Mouse (Mus musculus): ENCODE data around the gene Phactr3.

The Phactr3 gene

GRCm38 (mm10) chr2:178257117-178257825 lies 138.5 kb downstream of the Phactr3 start:
- DNase-seq (ENCODE audit: low spot score in 2 of 2), result peak in 1 of 2 experiments; percentile 22

GRCm38 (mm10) chr2:178257986-178258555 lies 139.3 kb downstream of the Phactr3 start:
- DNase-seq (ENCODE audit: low spot score in 2 of 2), result no peak

- no peak for DNase-seq (ENCODE audit: low spot score in 2 of 2)
Observed at GRCm38 (mm10) chr2:178263055-178263454, 144.3 kb downstream of the Phactr3 start.

- DNase-seq (ENCODE audit: low spot score in 2 of 2), result peak; percentile 23 to 71
Observed at GRCm38 (mm10) chr2:178264389-178264788, 145.6 kb downstream of the Phactr3 start.

GRCm38 (mm10) chr2:178265454-178265853 lies 146.7 kb downstream of the Phactr3 start:
- DNase-seq (ENCODE audit: low spot score in 2 of 2), result no peak

- DNase-seq (ENCODE audit: low spot score in 2 of 2), result no peak
Observed at GRCm38 (mm10) chr2:178270794-178271193, 152.0 kb downstream of the Phactr3 start.

- DNase-seq (ENCODE audit: low spot score in 2 of 2), result no peak
Observed at GRCm38 (mm10) chr2:178272350-178272749, 153.6 kb downstream of the Phactr3 start.

- no peak for DNase-seq (ENCODE audit: low spot score in 2 of 2)
Observed at GRCm38 (mm10) chr2:178274126-178274525, 155.4 kb downstream of the Phactr3 start.

GRCm38 (mm10) chr2:178277206-178277605 lies 158.4 kb downstream of the Phactr3 start:
- DNase-seq (ENCODE audit: low spot score in 2 of 2), result peak in 1 of 2 experiments; percentile 31

GRCm38 (mm10) chr2:178281183-178281582 lies 162.4 kb downstream of the Phactr3 start:
- DNase-seq (ENCODE audit: low spot score in 2 of 2), result no peak

- peak in 1 of 2 experiments; percentile 40 for DNase-seq (ENCODE audit: low spot score in 2 of 2)
Observed at GRCm38 (mm10) chr2:178287285-178287684, 168.5 kb downstream of the Phactr3 start.

GRCm38 (mm10) chr2:178288666-178289065 lies 169.9 kb downstream of the Phactr3 start:
- no peak for DNase-seq (ENCODE audit: low spot score in 2 of 2)

- no peak for DNase-seq (ENCODE audit: low spot score in 2 of 2)
Observed at GRCm38 (mm10) chr2:178303453-178304187, 184.8 kb downstream of the Phactr3 start.

- no peak for DNase-seq (ENCODE audit: low spot score in 2 of 2)
Observed at GRCm38 (mm10) chr2:178304188-178304529, 185.4 kb downstream of the Phactr3 start.

- DNase-seq (ENCODE audit: low spot score in 2 of 2), result no peak
Observed at GRCm38 (mm10) chr2:178304669-178305068, 185.9 kb downstream of the Phactr3 start.

- DNase-seq (ENCODE audit: low spot score in 2 of 2), result no peak
Observed at GRCm38 (mm10) chr2:178313539-178313938, 194.8 kb downstream of the Phactr3 start.

GRCm38 (mm10) chr2:178316281-178316680 lies 197.5 kb downstream of the Phactr3 start:
- no peak for DNase-seq (ENCODE audit: low spot score in 2 of 2)

- no peak for DNase-seq (ENCODE audit: low spot score in 2 of 2)
Observed at GRCm38 (mm10) chr2:178319766-178320165, 201.0 kb downstream of the Phactr3 start.

GRCm38 (mm10) chr2:178321271-178321670 lies 202.5 kb downstream of the Phactr3 start:
- DNase-seq (ENCODE audit: low spot score in 2 of 2), result no peak

- DNase-seq (ENCODE audit: low spot score in 2 of 2), result no peak
Observed at GRCm38 (mm10) chr2:178324410-178324809, 205.6 kb downstream of the Phactr3 start.

GRCm38 (mm10) chr2:178324818-178325217 lies 206.0 kb downstream of the Phactr3 start:
- DNase-seq (ENCODE audit: low spot score in 2 of 2), result no peak

GRCm38 (mm10) chr2:178326067-178326466 lies 207.3 kb downstream of the Phactr3 start:
- DNase-seq (ENCODE audit: low spot score in 2 of 2), result no peak

Measured in spleen, postnatal 10 days (tissue).